Mouse (Mus musculus) heart, adult 9 months (tissue): ENCODE results near the gene Tpbgl.

Source experiments
- DNase-seq, 2 experiments: peaks; one replicate each; pipeline ENCODE4 v3.0.0; 2022; ENCODE audit warnings: low spot score in 2 of 2

Tpbgl gene

DNA sequence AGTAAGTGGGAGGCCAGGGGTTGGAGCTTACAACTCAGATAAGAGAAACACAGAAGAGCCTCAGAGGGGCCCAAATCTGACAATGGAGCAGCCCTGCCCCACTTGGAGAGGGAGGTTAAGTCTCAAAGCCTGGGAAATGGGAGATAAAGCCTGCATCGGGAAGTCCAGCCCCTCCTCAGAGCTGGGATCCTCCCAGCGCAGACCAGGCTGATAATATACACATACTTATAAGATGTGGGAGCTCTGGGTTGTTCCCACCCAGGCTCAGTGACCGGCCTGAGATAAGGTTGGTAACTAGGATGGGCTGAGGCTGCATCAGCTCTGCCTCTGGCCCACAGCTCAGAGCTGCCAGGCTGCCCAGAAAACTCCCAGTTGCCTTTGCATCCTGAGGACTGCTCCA lies 15.2 kb upstream of the Tpbgl start:
- no peak for DNase-seq

DNA sequence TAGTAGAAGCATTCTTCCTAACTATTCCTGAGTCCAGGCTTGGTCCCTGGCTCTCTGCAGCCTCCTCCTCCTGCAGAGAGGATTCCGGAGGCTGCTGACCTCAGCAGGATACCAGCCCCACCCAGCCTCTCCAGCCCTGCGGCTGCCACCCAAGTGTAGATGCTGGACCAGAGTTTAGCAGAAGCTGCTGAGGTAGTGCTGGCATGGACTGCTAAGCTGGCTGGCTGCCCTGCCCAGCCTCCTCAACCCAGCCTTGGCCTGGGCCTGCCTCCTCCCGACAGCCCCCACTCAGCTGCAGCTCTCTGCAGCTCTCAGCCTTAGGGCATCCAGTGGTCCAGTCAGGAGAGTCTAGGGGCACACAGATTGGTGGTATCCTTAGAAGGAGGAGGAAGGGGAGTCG lies 14.3 kb upstream of the Tpbgl start:
- no peak for DNase-seq

DNA sequence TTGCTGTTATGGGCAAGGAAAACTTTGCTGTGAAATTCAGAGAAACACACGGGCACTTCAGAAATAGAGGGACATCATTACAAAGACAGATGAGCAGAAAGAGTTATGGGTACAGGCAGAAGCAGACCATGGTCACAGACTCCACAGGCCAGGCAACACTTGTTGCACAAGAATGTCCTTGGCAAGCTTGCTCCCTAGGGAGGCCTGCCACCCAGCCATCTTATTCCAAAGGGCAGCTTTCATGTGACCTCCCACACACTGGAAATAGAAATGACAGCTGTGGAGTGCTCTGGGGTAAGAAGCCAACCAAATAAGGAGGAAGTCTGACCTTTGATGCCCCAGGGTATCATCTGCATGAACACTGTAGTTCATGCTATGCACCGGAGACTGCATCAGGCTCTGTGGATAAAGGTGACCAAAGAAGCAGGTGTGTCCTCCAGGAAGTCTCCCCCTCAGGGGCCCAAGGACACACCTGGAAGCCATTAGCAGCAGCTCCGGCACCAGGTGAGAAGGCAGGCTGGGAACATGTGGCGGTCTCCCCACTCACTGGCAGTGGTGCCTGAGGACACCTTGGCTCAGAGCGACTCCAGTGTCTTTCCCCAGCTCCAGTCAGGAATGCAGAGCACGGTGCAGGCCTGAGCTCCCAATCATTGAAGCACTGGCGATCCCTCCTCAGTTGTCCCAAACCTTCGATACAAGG lies 7.2 kb upstream of the Tpbgl start:
- peak in 1 of 2 experiments; percentile 26 for DNase-seq

- DNase-seq, result no peak
Observed at GRCm38 (mm10) chr7:99632286-99632685, 5.4 kb upstream of the Tpbgl start.

DNA sequence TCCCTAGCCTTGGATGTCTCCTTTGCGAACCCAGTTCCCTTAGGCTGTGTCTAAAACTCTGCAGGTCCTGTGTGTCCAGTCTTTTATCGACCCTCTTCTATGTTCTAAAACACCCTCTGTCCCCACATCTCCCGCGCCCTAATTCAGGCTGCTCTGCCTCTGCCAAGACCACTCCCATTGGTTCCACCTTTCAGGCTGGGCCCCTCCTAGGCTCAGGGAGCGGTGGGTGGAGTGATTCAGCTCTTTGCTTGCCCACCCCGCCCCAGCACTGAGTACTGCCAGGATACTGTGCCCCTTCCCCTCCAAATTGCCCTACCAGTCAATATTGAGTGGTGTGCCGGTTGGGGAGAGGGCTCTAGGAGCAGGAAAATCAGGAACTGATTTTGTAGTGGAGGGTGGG lies 463 bp upstream of the Tpbgl start:
- no peak for DNase-seq

DNA sequence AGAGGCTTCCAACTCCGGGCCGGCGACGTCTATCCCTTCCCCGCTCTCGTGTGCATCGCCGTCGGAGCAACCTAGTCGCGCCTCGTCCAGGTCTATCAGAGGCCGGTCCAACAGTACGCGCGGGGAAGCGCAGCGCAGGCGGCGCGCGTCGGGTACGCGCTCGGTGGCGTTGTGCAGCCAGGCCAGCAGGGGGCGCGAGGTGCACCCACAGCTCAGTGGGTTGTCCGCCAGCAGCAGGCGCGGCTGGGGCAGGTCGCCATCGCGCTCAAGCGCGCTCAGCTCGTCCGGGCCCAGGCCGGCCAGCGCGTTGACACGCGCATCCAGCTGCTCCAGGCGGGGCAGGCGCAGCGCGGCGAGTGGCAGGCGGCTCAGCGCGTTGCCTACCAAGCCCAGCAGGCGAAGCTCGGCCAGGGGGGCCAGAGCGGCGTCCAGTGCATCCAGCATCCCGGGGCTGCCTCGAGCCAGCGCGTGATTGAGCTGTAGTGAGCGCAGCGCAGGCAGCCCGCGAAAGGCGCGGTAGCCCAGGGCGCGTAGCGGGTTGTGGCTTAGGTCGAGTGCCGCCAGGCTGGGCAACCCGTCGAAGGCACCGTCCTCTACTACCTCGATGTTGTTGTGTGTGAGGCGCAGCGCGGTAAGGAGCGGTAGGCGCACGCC lies 1.1 kb downstream of the Tpbgl start:
- peak; percentile 91 to 93 for DNase-seq

GRCm38 (mm10) chr7:99618860-99619259 lies 8.0 kb downstream of the Tpbgl start:
- no peak for DNase-seq

DNA sequence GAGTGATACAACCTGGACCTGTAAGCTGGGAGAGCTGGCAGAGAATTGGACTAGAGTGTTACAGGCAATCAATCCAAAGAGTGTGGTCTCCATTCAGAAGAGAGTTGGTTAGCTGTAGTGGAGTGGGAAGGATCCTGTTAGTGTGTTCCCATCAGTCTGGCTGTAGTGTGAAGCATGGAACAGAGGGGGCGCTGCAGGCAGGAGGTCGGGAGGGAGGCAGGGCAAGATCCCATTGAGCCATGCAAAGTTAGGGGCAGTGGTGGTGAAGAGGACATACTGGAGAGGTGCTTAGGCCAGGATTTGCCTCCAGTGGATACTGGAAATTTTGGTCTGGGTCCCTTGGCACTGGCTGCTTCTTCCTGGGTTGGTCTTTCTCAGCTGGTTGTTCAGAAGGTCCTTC lies 8.6 kb downstream of the Tpbgl start:
- no peak for DNase-seq

DNA sequence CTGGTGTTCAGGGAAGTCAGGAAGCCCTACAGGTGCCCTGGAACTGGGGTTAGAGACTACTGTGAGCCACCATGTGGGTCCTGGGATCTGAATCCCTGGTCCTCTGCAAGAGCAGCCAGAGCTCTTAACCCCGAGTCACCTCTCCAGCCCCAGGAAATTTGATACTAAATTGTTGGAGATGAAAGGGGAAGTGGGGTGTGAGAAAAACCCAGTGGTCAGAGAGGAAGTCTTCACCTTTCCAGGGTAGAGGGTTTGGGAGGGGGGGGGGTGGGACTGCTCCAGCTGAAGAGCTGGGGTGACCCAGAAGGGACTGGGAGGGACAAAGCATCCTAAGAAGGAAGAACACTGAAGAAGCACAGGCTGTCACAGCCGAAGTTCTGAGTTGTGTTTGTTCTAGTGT lies 19.3 kb downstream of the Tpbgl start:
- DNase-seq, result no peak

- DNase-seq, result no peak
Observed at GRCm38 (mm10) chr7:99606766-99607165, 20.1 kb downstream of the Tpbgl start.

DNA sequence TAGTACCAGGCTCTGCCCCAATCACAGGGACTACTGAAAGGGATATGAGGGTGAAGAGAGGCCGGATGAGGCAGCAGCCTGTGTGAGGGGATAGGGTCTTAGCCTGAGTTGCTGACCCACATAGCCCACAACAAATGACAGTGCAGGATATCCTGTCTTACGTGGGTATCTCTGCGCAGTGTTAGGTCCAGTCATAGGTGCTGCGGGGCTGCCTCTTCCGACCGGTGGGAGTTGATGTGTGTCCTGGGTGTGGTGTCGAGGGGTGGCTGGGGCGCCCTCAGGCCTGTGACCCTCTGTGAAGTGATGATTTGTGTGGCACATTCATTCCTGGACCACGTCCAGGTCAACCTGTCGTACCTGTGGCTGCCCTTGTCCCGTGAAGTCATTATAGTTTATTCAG lies 20.6 kb downstream of the Tpbgl start:
- DNase-seq, result no peak

- no peak for DNase-seq
Observed at GRCm38 (mm10) chr7:99605058-99605457, 21.8 kb downstream of the Tpbgl start.

DNA sequence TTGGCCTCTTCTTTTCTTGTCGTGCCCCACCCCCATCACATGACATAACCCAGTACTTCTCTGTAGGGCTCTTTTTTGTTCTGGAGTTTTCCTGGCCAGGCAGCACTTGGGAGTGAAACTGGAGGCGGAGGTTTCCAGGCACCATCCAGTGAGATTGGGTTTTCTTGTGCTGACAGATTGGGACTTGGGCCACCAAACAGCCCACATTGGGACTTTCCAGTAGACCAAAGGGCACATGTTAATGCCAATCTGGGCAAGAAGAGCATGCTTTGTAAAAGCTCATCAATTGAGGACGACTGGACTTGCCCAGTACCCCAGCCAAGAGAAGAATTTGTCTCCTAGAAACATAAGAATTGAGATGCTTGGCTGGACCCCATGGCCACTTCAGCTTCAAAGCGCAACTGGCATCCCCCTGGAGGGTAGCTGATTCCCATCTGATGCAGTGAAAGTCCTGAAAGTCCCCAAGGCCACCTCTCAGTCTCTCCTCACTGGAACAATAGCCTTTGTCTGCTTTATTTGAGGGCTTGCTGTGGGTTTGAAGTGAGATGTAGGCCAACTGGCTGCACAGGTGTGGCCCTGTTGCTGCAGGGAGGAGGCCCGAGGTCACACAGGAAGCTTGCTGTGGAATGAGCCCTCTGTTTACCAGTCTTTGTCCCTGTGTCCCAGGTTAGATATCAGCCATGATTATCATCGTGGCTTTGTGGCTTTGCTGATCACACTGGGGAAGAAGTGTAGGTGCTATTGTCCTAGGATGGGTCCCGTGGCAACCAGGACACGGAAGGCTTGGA lies 22.8 kb downstream of the Tpbgl start:
- DNase-seq, result no peak

DNA sequence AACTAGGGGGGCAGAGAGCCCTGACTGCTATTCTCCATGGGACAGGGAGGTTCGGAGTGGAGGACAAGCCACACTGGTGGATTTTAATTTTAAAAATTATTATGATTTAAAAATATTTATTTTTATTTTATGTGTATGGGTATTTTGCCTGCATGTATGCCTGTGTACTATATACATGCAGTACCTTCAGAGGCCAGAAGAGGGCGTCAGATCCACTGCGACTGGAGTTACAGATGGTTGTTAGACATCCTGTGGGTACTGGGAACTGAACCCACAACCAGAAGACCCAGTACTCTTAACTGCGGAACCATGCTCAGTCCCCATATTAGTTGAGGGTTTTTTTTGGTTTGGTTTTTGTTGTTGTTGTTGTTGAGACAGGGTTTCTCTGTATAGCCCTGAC lies 28.2 kb downstream of the Tpbgl start:
- no peak for DNase-seq

DNA sequence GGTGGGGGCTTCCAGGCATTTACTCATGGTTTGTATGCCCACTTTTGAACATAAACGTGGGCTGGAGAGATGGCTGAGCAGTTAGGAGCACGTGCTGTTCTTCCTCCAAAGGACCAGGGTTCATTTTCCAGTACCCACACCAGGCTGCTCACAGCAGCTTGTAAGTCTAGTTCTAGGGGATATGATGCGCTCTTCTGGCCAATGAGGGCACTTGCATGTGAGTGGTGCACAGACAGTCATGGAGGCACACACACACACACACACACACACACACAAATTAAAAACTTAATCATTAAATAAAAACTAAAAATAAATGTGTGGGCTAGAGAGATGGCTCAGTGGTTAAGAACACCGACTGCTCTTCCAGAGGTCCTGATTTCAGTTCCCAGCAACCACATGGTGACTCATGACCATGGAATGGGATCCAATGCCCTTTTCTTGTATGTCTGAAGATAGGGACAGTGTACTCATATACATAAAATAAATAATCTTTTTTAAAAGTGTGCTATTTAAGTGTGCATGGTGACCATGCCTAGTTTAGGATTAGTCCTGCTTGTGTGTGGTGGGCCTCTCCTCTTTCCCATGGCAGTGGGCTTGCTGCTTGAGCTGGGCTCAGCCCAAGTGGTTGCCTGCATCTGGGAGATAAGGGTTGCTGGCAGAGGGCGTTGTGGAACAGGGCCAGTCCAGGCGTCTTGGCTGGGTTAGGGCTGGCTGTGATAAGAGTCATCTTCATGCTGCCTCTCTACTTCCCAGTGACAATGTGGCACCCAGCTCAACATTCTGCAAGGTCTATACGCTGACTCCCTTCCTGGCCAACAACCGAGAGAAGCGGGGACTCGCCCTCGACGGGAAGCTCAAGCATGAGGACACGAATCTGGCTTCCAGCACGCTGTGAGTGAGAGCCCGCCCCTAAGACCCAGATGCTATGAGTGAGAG lies 32.8 kb downstream of the Tpbgl start:
- DNase-seq, result peak in 1 of 2 experiments; percentile 17

- no peak for DNase-seq
Observed at GRCm38 (mm10) chr7:99592669-99593068, 34.2 kb downstream of the Tpbgl start.

- no peak for DNase-seq
Observed at GRCm38 (mm10) chr7:99590646-99591045, 36.3 kb downstream of the Tpbgl start.

- peak in 1 of 2 experiments; percentile 54 for DNase-seq
Observed at GRCm38 (mm10) chr7:99590064-99590463, 36.8 kb downstream of the Tpbgl start.

- no peak for DNase-seq
Observed at GRCm38 (mm10) chr7:99585976-99586375, 40.9 kb downstream of the Tpbgl start.

- DNase-seq, result no peak
Observed at GRCm38 (mm10) chr7:99583625-99584024, 43.3 kb downstream of the Tpbgl start.

GRCm38 (mm10) chr7:99582867-99583266 lies 44.0 kb downstream of the Tpbgl start:
- DNase-seq, result no peak

DNA sequence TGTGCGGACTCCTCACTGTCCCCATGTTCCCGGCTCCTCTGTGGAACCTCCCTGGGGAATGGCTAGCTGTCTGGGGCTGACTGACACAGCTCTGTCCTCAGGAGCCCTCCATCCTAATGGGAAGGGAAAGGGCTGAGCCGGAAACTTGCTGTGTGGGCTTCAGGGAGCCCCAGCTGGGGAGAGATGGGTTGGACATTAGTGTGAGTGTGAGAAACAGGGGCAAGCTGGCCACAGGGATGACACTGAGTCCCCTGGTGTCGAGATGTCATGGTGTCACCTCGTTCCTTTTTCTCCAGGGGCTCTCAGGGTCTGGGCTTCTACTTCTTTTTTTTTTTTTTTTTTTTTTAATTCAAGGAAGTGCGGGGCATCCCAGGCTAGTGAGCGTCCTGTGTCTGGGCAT lies 44.6 kb downstream of the Tpbgl start:
- DNase-seq, result no peak
